Mouse (Mus musculus): ENCODE measurements around the gene Stambpl1. TPM values are rescaled to one million over a fixed set of nuclear protein-coding genes. Genes with fewer than 3 reads are reported as not detected.

Gene Stambpl1
- total RNA-seq, 1 experiment: 5.1 TPM

- no peak for DNase-seq (ENCODE audit: low read depth, low spot score)
- no peak for TF ChIP-seq ZC3H11A (IDR thresholded peaks at IDR 0.05; ENCODE audit: borderline replicate concordance, low read depth, low read length)
- Histone ChIP-seq H3K27ac (ENCODE audit: insufficient read depth, low read depth, low read length, poor library complexity, severe bottlenecking) (no peak overlapping the region), H3K36me3 (ENCODE audit: control insufficient read depth, insufficient read depth, low read length, poor library complexity, severe bottlenecking) (no peaks in the 10 kb centered on the region), H3K4me1 (ENCODE audit: control insufficient read depth in 2 of 2, insufficient read depth in 2 of 2, low read length in 2 of 2, poor library complexity in 1 of 2) (no peaks in the 10 kb centered on the region), H3K9ac (ENCODE audit: insufficient read depth, low read depth, low read length, poor library complexity, severe bottlenecking) (no peak overlapping the region), H3K9me3 (ENCODE audit: control insufficient read depth, insufficient read depth, low read depth, low read length) (no peaks in the 10 kb centered on the region), H3K4me3 (ENCODE audit: insufficient read depth in 1 of 2, low read depth in 1 of 2, low read length in 2 of 2, poor library complexity in 1 of 2, severe bottlenecking in 1 of 2) (no peak overlapping the region)
- in situ Hi-C loops (cut with MboI; ENCODE audit: low sequenced_read_pairs in 2 of 2, unreplicated experiment in 2 of 2): no loop called here
These were observed 9.5 kb upstream of the Stambpl1 start for GRCm38 (mm10) chr19:34182490-34182889.

GRCm38 (mm10) chr19:34186845-34187244 lies 5.2 kb upstream of the Stambpl1 start:
- in situ Hi-C loops (cut with MboI; ENCODE audit: low sequenced_read_pairs in 2 of 2, unreplicated experiment in 2 of 2): no loop called here
- Histone ChIP-seq H3K4me1 (ENCODE audit: control insufficient read depth in 2 of 2, insufficient read depth in 2 of 2, low read length in 2 of 2, poor library complexity in 1 of 2) (no peaks in the 10 kb centered on the region; a peak in 1 of 4 replicates), H3K9ac (ENCODE audit: insufficient read depth, low read depth, low read length, poor library complexity, severe bottlenecking) (no peak overlapping the region), H3K36me3 (ENCODE audit: control insufficient read depth, insufficient read depth, low read length, poor library complexity, severe bottlenecking) (no peaks in the 10 kb centered on the region), H3K27ac (ENCODE audit: insufficient read depth, low read depth, low read length, poor library complexity, severe bottlenecking) (no peak overlapping the region), H3K9me3 (ENCODE audit: control insufficient read depth, insufficient read depth, low read depth, low read length) (no peaks in the 10 kb centered on the region), H3K4me3 (ENCODE audit: insufficient read depth in 1 of 2, low read depth in 1 of 2, low read length in 2 of 2, poor library complexity in 1 of 2, severe bottlenecking in 1 of 2) (no peak overlapping the region)
- TF ChIP-seq ZC3H11A (IDR thresholded peaks at IDR 0.05; ENCODE audit: borderline replicate concordance, low read depth, low read length) (no peak), ZNF384 (IDR thresholded peaks at IDR 0.05; ENCODE audit: low read depth, low read length) (no peak), HCFC1 (IDR thresholded peaks at IDR 0.05; ENCODE audit: borderline replicate concordance, insufficient read depth, low read length) (no peak), MAFK (IDR thresholded peaks at IDR 0.05; ENCODE audit: insufficient read depth, low read depth, low read length) (no peak), CHD2 (IDR thresholded peaks at IDR 0.05; ENCODE audit: low read depth, low read length) (no peak)
- no peak for DNase-seq (ENCODE audit: low read depth, low spot score)

GRCm38 (mm10) chr19:34191645-34192007 lies 403 bp upstream of the Stambpl1 start:
- in situ Hi-C loops (cut with MboI; ENCODE audit: low sequenced_read_pairs in 2 of 2, unreplicated experiment in 2 of 2): no loop called here
- Histone ChIP-seq H3K9me3 (ENCODE audit: control insufficient read depth, insufficient read depth, low read depth, low read length) (no peaks in the 10 kb centered on the region), H3K27ac (ENCODE audit: insufficient read depth, low read depth, low read length, poor library complexity, severe bottlenecking) (no peak overlapping the region), H3K36me3 (ENCODE audit: control insufficient read depth, insufficient read depth, low read length, poor library complexity, severe bottlenecking) (no peaks in the 10 kb centered on the region), H3K9ac (ENCODE audit: insufficient read depth, low read depth, low read length, poor library complexity, severe bottlenecking) (no peak overlapping the region), H3K4me3 (ENCODE audit: insufficient read depth in 1 of 2, low read depth in 1 of 2, low read length in 2 of 2, poor library complexity in 1 of 2, severe bottlenecking in 1 of 2) (peak overlapping the region; percentile 68 to 91), H3K4me1 (ENCODE audit: control insufficient read depth in 2 of 2, insufficient read depth in 2 of 2, low read length in 2 of 2, poor library complexity in 1 of 2) (peaks cover 6 to 8% of the 10 kb centered on the region in 2 experiments)
- DNase-seq (ENCODE audit: low read depth, low spot score): no peak
- TF ChIP-seq MAFK (IDR thresholded peaks at IDR 0.05; ENCODE audit: insufficient read depth, low read depth, low read length) (no peak), ZC3H11A (IDR thresholded peaks at IDR 0.05; ENCODE audit: borderline replicate concordance, low read depth, low read length) (no peak), CHD2 (IDR thresholded peaks at IDR 0.05; ENCODE audit: low read depth, low read length) (no peak), HCFC1 (IDR thresholded peaks at IDR 0.05; ENCODE audit: borderline replicate concordance, insufficient read depth, low read length) (no peak), ZNF384 (IDR thresholded peaks at IDR 0.05; ENCODE audit: low read depth, low read length) (no peak)

GRCm38 (mm10) chr19:34193149-34193548 lies 1.1 kb downstream of the Stambpl1 start:
- no peaks in the 10 kb centered on the region for H3K36me3 ChIP-seq (ENCODE audit: control insufficient read depth, insufficient read depth, low read length, poor library complexity, severe bottlenecking)
- no peak overlapping the region for H3K27ac ChIP-seq (ENCODE audit: insufficient read depth, low read depth, low read length, poor library complexity, severe bottlenecking)
- no peak for DNase-seq (ENCODE audit: low read depth, low spot score)
- no peaks in the 10 kb centered on the region for H3K9me3 ChIP-seq (ENCODE audit: control insufficient read depth, insufficient read depth, low read depth, low read length)
- TF ChIP-seq ZC3H11A (IDR thresholded peaks at IDR 0.05; ENCODE audit: borderline replicate concordance, low read depth, low read length) (no peak), ZNF384 (IDR thresholded peaks at IDR 0.05; ENCODE audit: low read depth, low read length) (no peak), HCFC1 (IDR thresholded peaks at IDR 0.05; ENCODE audit: borderline replicate concordance, insufficient read depth, low read length) (no peak), CHD2 (IDR thresholded peaks at IDR 0.05; ENCODE audit: low read depth, low read length) (no peak), MAFK (IDR thresholded peaks at IDR 0.05; ENCODE audit: insufficient read depth, low read depth, low read length) (no peak)
- H3K9ac ChIP-seq (ENCODE audit: insufficient read depth, low read depth, low read length, poor library complexity, severe bottlenecking): no peak overlapping the region
- H3K4me1 ChIP-seq (ENCODE audit: control insufficient read depth in 2 of 2, insufficient read depth in 2 of 2, low read length in 2 of 2, poor library complexity in 1 of 2): peaks cover 6 to 8% of the 10 kb centered on the region in 2 experiments
- H3K4me3 ChIP-seq (ENCODE audit: insufficient read depth in 1 of 2, low read depth in 1 of 2, low read length in 2 of 2, poor library complexity in 1 of 2, severe bottlenecking in 1 of 2): peak overlapping the region in 1 of 2 experiments; percentile 68; a peak in 2 of 4 replicates
- in situ Hi-C loops (cut with MboI; ENCODE audit: low sequenced_read_pairs in 2 of 2, unreplicated experiment in 2 of 2): no loop called here

GRCm38 (mm10) chr19:34193683-34194082 lies 1.7 kb downstream of the Stambpl1 start:
- Histone ChIP-seq H3K9ac (ENCODE audit: insufficient read depth, low read depth, low read length, poor library complexity, severe bottlenecking) (no peak overlapping the region), H3K27ac (ENCODE audit: insufficient read depth, low read depth, low read length, poor library complexity, severe bottlenecking) (no peak overlapping the region), H3K4me3 (ENCODE audit: insufficient read depth in 1 of 2, low read depth in 1 of 2, low read length in 2 of 2, poor library complexity in 1 of 2, severe bottlenecking in 1 of 2) (no peak overlapping the region), H3K9me3 (ENCODE audit: control insufficient read depth, insufficient read depth, low read depth, low read length) (no peaks in the 10 kb centered on the region), H3K36me3 (ENCODE audit: control insufficient read depth, insufficient read depth, low read length, poor library complexity, severe bottlenecking) (no peaks in the 10 kb centered on the region), H3K4me1 (ENCODE audit: control insufficient read depth in 2 of 2, insufficient read depth in 2 of 2, low read length in 2 of 2, poor library complexity in 1 of 2) (peaks cover 6 to 8% of the 10 kb centered on the region in 2 experiments)
- in situ Hi-C loops (cut with MboI; ENCODE audit: low sequenced_read_pairs in 2 of 2, unreplicated experiment in 2 of 2): no loop called here
- TF ChIP-seq MAFK (IDR thresholded peaks at IDR 0.05; ENCODE audit: insufficient read depth, low read depth, low read length) (no peak), ZC3H11A (IDR thresholded peaks at IDR 0.05; ENCODE audit: borderline replicate concordance, low read depth, low read length) (no peak), ZNF384 (IDR thresholded peaks at IDR 0.05; ENCODE audit: low read depth, low read length) (no peak), HCFC1 (IDR thresholded peaks at IDR 0.05; ENCODE audit: borderline replicate concordance, insufficient read depth, low read length) (no peak), CHD2 (IDR thresholded peaks at IDR 0.05; ENCODE audit: low read depth, low read length) (peak; percentile 96)
- no peak for DNase-seq (ENCODE audit: low read depth, low spot score)

All from ES-E14 (cell line).